19 mouse cellular contexts compared by ENCODE assay signal in the genomic region with DNA sequence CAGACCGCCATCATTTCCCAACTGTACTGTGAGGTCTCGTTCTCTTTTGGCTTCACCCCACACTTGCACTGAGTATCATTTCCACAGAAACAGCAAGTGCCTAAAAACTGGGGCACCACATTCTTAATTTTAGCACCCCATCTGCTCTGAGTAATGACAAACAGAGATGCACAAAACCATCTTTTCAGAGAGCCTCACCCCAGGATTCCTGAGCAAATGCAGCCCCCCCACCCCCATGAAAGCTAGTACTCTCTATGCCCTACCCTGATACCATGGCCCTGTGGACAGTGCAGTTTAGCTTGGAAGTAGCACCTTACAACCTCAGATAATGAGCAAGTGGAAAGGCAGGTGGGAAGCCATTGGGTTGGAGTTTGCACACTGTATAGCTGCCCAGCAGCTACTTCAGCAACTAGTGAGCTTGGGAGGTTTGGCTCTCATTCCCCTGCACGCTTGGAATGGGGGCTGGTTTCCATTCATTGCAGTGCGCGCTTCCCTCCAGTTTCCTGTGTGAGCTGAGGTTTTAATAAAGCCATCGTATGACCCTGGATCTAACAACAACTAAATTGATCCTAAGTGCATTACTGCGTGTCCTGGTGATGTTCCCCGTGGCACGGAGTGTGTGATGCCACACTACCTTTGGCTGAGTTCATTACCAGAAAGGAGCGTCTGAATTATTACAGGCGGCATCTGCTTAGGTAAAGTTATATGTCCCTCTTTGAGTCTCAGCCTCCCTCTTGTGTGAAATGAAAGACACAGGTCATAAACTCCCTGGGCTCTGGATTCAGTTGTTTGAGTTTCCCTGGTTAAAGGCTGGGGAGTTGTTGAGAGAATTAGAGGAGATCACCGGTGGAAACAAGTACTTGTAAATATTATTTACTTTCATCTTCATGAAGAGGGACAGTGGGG.
DNase-seq lines count a peak whose midpoint lies in the region; ATAC-seq and TF ChIP-seq lines count a peak whose summit lies in the region.
"Had no signal": no experiment of that assay in that cellular context is flagged by ENCODE, and none has a peak within 500 bp of the region (broad histone marks: within the 10 kb centered on the region; RNA-seq: fewer than 3 reads in every experiment).

No protein-coding gene starts in this region.

- peaks cover 52% of the 10 kb centered on the region for H3K4me1 ChIP-seq in kidney, embryonic 15.5 days
- H3K4me1 ChIP-seq: heart, embryonic 15.5 days; liver, embryonic 12.5 days had no signal

- 52% methylated on average over 12 of the region's 12 CpGs for WGBS in kidney, embryonic 15.5 days

- peak overlapping the region; percentile 37; the same call in 1 of the 2 replicates for H3K27ac ChIP-seq in kidney, embryonic 15.5 days
- H3K27ac ChIP-seq in left cerebral cortex, adult 2 months: peak overlapping the region; percentile 50; the same call in 1 of the 2 replicates
- H3K27ac ChIP-seq: forebrain, embryonic 15.5 days; heart, adult 2 months; heart, embryonic 15.5 days; liver, embryonic 12.5 days; macrophage; midbrain, embryonic 12.5 days had no signal

- peak overlapping the region; percentile 14; the same call in 1 of the 2 replicates for H3K4me2 ChIP-seq in kidney, embryonic 15.5 days
- H3K4me2 ChIP-seq: forebrain, embryonic 15.5 days; heart, embryonic 15.5 days; liver, embryonic 12.5 days; lung, embryonic 14.5 days; midbrain, embryonic 12.5 days had no signal

- intact Hi-C loops in left cerebral cortex, adult 2 months (cut with DNase I): loop anchor here (2.0 kb wide), 1 partner anchor 135 kb away; no protein-coding TSS in a partner anchor
- intact Hi-C loops in left cerebral cortex, postnatal 10 days (cut with DNase I): no loop called here

- no peaks in the 10 kb centered on the region for H3K9me3 ChIP-seq in kidney, embryonic 15.5 days (replicated peaks)
- H3K9me3 ChIP-seq: forebrain, embryonic 15.5 days; heart, embryonic 15.5 days; liver, embryonic 12.5 days; midbrain, embryonic 12.5 days had no signal

- H3K4me3 ChIP-seq in kidney, embryonic 15.5 days (replicated peaks): no peak overlapping the region
- no peak overlapping the region for H3K4me3 ChIP-seq in left cerebral cortex, adult 2 months
- H3K4me3 ChIP-seq: erythroblast, embryonic 14.5 days; forebrain, embryonic 15.5 days; heart, adult 2 months; heart, embryonic 15.5 days; liver, embryonic 12.5 days; midbrain, embryonic 12.5 days had no signal

- H3K36me3 ChIP-seq in kidney, embryonic 15.5 days: no peaks in the 10 kb centered on the region
- H3K36me3 ChIP-seq: forebrain, embryonic 15.5 days; heart, embryonic 15.5 days; liver, embryonic 12.5 days; midbrain, embryonic 12.5 days had no signal

- peak; percentile 67 for DNase-seq in cerebellum, adult 11-12 months
- DNase-seq in cerebellum, adult 11 months: no peak
- no peak for DNase-seq in kidney, postnatal 10 days
- no peak for DNase-seq in left cerebral cortex, adult 2 months (ENCODE audit: extremely low spot score in 1 of 2, low spot score in 2 of 2)
- DNase-seq in left cerebral cortex, postnatal 10 days (ENCODE audit: extremely low spot score in 1 of 2, low spot score in 2 of 2): no peak
- peak; percentile 31 to 54 for DNase-seq in cerebellum, postnatal 36 days
- no peak for DNase-seq in urinary bladder, postnatal 25 days (ENCODE audit: low spot score)
- DNase-seq: gastrocnemius, postnatal 10 days; heart, adult 2 months; kidney, postnatal 14 days; lung, embryonic 14.5 days; thymus, postnatal 36 days had no signal

- no peak overlapping the region for H3K9ac ChIP-seq in kidney, embryonic 15.5 days
- H3K9ac ChIP-seq: forebrain, embryonic 15.5 days; heart, embryonic 15.5 days; liver, embryonic 12.5 days; lung, embryonic 14.5 days; midbrain, embryonic 12.5 days had no signal

- no peaks in the 10 kb centered on the region for H3K27me3 ChIP-seq in kidney, embryonic 15.5 days
- H3K27me3 ChIP-seq: forebrain, embryonic 15.5 days; heart, embryonic 15.5 days; liver, embryonic 12.5 days; midbrain, embryonic 12.5 days had no signal

- no peak for TF ChIP-seq CTCF in left cerebral cortex, adult 2 months (IDR thresholded peaks at IDR 0.05)

- ATAC-seq in kidney, embryonic 15.5 days (replicated peaks; ENCODE audit: low FRiP score): peak; percentile 46
- ATAC-seq: forebrain, embryonic 15.5 days; liver, embryonic 12.5 days had no signal

Comparison
In these comparisons a context has a peak if more than half of its experiments do, and no peak if none do; other contexts are left out.
1. DNase-seq: peak in cerebellum, adult 11-12 months (single experiment) and cerebellum, postnatal 36 days (2 of 2); none in cerebellum, adult 11 months (single experiment), kidney, postnatal 10 days (single experiment), left cerebral cortex, adult 2 months (0 of 2), left cerebral cortex, postnatal 10 days (0 of 2) and urinary bladder, postnatal 25 days (single experiment).